Mouse (Mus musculus) embryonic fibroblast, embryonic 13.5 days (primary cell): ENCODE results near the gene Acot6.

Source experiments
- CTCF ChIP-seq: IDR thresholded peaks from 2 replicates; pipeline ENCODE4 v1.5.1; 2011; ENCODE audit warnings: mild to moderate bottlenecking, control low read depth, low read length, moderate library complexity, borderline replicate concordance; ENCODE audit not compliant: insufficient read depth
- POLR2A ChIP-seq: IDR thresholded peaks from 2 replicates; pipeline ENCODE4 v1.6.1; 2011; ENCODE audit warnings: low read depth, mild to moderate bottlenecking, control low read depth, low read length, moderate library complexity

GRCm38 (mm10) chr12:84125892-84126291 lies 25.4 kb downstream of the Acot6 start:
- TF ChIP-seq CTCF (no peak), POLR2A (no peak)
